Mouse (Mus musculus) MEL (cell line): ENCODE data around the gene Slc7a6. TPM values are rescaled to one million over a fixed set of nuclear protein-coding genes. Genes with fewer than 3 reads are reported as not detected.

Experiments
- DNase-seq: peaks from one replicate; pipeline ENCODE4 v3.0.0; 2011; ENCODE audit warnings: low read depth, low spot score
- H3K27ac ChIP-seq: 2 replicates; pipeline ENCODE4 v1.5.1; 2012; ENCODE audit warnings: low read depth, mild to moderate bottlenecking, control low read depth, low read length, moderate library complexity; ENCODE audit not compliant: control insufficient read depth
- H3K27me3 ChIP-seq, 2 experiments: fragments of 150-350 bp in 1 of 2; sonication (generic) in 1 of 2; 2 replicates each; pipeline ENCODE4 v1.6.1; 2012; ENCODE audit warnings: low read length in 2 of 2, mild to moderate bottlenecking in 2 of 2, improper control_type of control experiment in 1 of 2, moderate library complexity in 1 of 2; ENCODE audit not compliant: insufficient read depth in 2 of 2, control insufficient read depth in 1 of 2
- H3K36me3 ChIP-seq, 2 experiments: 2 replicates each; pipeline ENCODE4 v1.6.1; 2012 to 2014; ENCODE audit warnings: low read length in 2 of 2, improper control_type of control experiment in 1 of 2, inconsistent platforms in 1 of 2, mild to moderate bottlenecking in 1 of 2; ENCODE audit not compliant: insufficient read depth in 2 of 2, control insufficient read depth in 1 of 2
- H3K4me1 ChIP-seq, 2 experiments: fragments of 150-350 bp in 1 of 2; sonication (generic) in 1 of 2; 2 replicates each; pipeline ENCODE4 v1.6.1; 2012; ENCODE audit warnings: low read length in 2 of 2, improper control_type of control experiment in 1 of 2, mild to moderate bottlenecking in 1 of 2; ENCODE audit not compliant: insufficient read depth in 2 of 2, control insufficient read depth in 1 of 2
- H3K4me3 ChIP-seq, 2 experiments: fragments of 150-350 bp in 1 of 2; sonication (generic) in 1 of 2; 2 replicates each; pipeline ENCODE4 v1.5.1; 2012; ENCODE audit warnings: low read depth in 2 of 2, low read length in 2 of 2, mild to moderate bottlenecking in 2 of 2, moderate library complexity in 2 of 2, control low read depth in 1 of 2, improper control_type of control experiment in 1 of 2; ENCODE audit not compliant: control insufficient read depth in 1 of 2, insufficient read depth in 1 of 2
- H3K79me2 ChIP-seq: 2 replicates; pipeline ENCODE4 v1.6.1; 2012; ENCODE audit warnings: mild to moderate bottlenecking, low read length, moderate library complexity; ENCODE audit not compliant: control insufficient read depth, poor library complexity, insufficient read depth
- H3K9ac ChIP-seq: 2 replicates; pipeline ENCODE4 v1.6.1; 2012; ENCODE audit warnings: low read depth, mild to moderate bottlenecking, control low read depth, low read length, moderate library complexity; ENCODE audit not compliant: control insufficient read depth, poor library complexity, severe bottlenecking
- H3K9me3 ChIP-seq: fragments of 150-350 bp; sonication (generic); replicated peaks from 2 replicates; pipeline ENCODE4 v1.6.1; 2012; ENCODE audit warnings: mild to moderate bottlenecking, low read length, improper control_type of control experiment, moderate library complexity; ENCODE audit not compliant: insufficient read depth
- CHD1 ChIP-seq: IDR thresholded peaks from 2 replicates; pipeline ENCODE4 v1.6.1; 2012; ENCODE audit warnings: low read depth, mild to moderate bottlenecking, inconsistent platforms, low read length, improper control_type of control experiment
- ETS1 ChIP-seq: IDR thresholded peaks from 2 replicates; pipeline ENCODE4 v1.6.1; 2012; ENCODE audit warnings: low read depth, mild to moderate bottlenecking, inconsistent platforms, low read length, improper control_type of control experiment, moderate library complexity
- KAT2A ChIP-seq: conservative IDR thresholded peaks from 2 replicates; pipeline ENCODE4 v1.6.1; 2012; ENCODE audit warnings: low read depth, low read length, improper control_type of control experiment, inconsistent platforms
- MAFK ChIP-seq: IDR thresholded peaks from 2 replicates; pipeline ENCODE4 v1.6.1; 2011; ENCODE audit warnings: low read depth, mild to moderate bottlenecking, low read length, improper control_type of control experiment, borderline replicate concordance
- MAZ ChIP-seq: IDR thresholded peaks from 2 replicates; pipeline ENCODE4 v1.6.1; 2012; ENCODE audit warnings: low read depth, mild to moderate bottlenecking, inconsistent platforms, low read length, improper control_type of control experiment
- POLR2AphosphoS5 ChIP-seq: IDR thresholded peaks from 2 replicates; pipeline ENCODE4 v1.6.1; 2012; ENCODE audit warnings: low read depth, borderline replicate concordance, mild to moderate bottlenecking, inconsistent platforms, low read length, moderate library complexity, mixed read lengths
- SMC3 ChIP-seq: IDR thresholded peaks from 2 replicates; pipeline ENCODE4 v1.6.1; 2011; ENCODE audit warnings: low read depth, low read length, improper control_type of control experiment
- TAL1 ChIP-seq: IDR thresholded peaks from 2 replicates; pipeline ENCODE4 v1.6.1; 2012; ENCODE audit warnings: mild to moderate bottlenecking, inconsistent platforms, low read length, moderate library complexity, mixed read lengths
- TBP ChIP-seq: IDR thresholded peaks from 2 replicates; pipeline ENCODE4 v1.8.0; 2011; ENCODE audit warnings: low read depth, low read length, improper control_type of control experiment
- TCF12 ChIP-seq: IDR thresholded peaks from 2 replicates; pipeline ENCODE4 v1.6.1; 2014; ENCODE audit warnings: low read depth, mild to moderate bottlenecking, inconsistent platforms, low read length, improper control_type of control experiment, moderate library complexity
- UBTF ChIP-seq: IDR thresholded peaks from 2 replicates; pipeline ENCODE4 v1.6.1; 2012; ENCODE audit warnings: low read depth, mild to moderate bottlenecking, inconsistent platforms, low read length, improper control_type of control experiment, moderate library complexity, borderline replicate concordance; ENCODE audit not compliant: insufficient read depth
- USF1 ChIP-seq: IDR thresholded peaks from 2 replicates; pipeline ENCODE4 v1.6.1; 2014; ENCODE audit warnings: low read depth, mild to moderate bottlenecking, inconsistent platforms, low read length, improper control_type of control experiment, moderate library complexity
- USF2 ChIP-seq, 2 experiments: IDR thresholded peaks; 2 replicates each; pipeline ENCODE4 v1.6.1; 2011 to 2012; ENCODE audit warnings: improper control_type of control experiment in 2 of 2, low read length in 2 of 2, borderline replicate concordance in 1 of 2, inconsistent platforms in 1 of 2, low read depth in 1 of 2, mild to moderate bottlenecking in 1 of 2; ENCODE audit not compliant: insufficient read depth in 1 of 2
- ZMIZ1 ChIP-seq: IDR thresholded peaks from 2 replicates; pipeline ENCODE4 v1.6.1; 2012; ENCODE audit warnings: low read depth, mild to moderate bottlenecking, inconsistent platforms, low read length, improper control_type of control experiment, moderate library complexity
- ZNF384 ChIP-seq: IDR thresholded peaks from 2 replicates; pipeline ENCODE4 v1.6.1; 2012; ENCODE audit warnings: low read depth, mild to moderate bottlenecking, inconsistent platforms, low read length, improper control_type of control experiment
- polyA plus RNA-seq, 2 experiments: library from polyadenylated mRNA; stranded (reverse) in 1 of 2; unstranded in 1 of 2; fragments of >175 nt in 1 of 2; fragments of >200 nt in 1 of 2; gene quantifications; 2 replicates each; pipeline versions ENCODE4 v1.2.1 to v1.2.4; 2012; ENCODE audit warnings: low replicate concordance in 2 of 2, low read depth in 1 of 2; ENCODE audit not compliant: insufficient read length in 2 of 2, insufficient read depth in 1 of 2, missing spikeins in 1 of 2
- total RNA-seq: library from RNA; depleted of rRNA; stranded (reverse); fragments of 300-350 nt; gene quantifications from 2 replicates; pipeline ENCODE4 v1.2.3, GENCODE M21; 2012

The Slc7a6 gene
- total and polyA plus RNA-seq, 3 experiments: 34.4 to 48.2 TPM; not detected in 1

DNA sequence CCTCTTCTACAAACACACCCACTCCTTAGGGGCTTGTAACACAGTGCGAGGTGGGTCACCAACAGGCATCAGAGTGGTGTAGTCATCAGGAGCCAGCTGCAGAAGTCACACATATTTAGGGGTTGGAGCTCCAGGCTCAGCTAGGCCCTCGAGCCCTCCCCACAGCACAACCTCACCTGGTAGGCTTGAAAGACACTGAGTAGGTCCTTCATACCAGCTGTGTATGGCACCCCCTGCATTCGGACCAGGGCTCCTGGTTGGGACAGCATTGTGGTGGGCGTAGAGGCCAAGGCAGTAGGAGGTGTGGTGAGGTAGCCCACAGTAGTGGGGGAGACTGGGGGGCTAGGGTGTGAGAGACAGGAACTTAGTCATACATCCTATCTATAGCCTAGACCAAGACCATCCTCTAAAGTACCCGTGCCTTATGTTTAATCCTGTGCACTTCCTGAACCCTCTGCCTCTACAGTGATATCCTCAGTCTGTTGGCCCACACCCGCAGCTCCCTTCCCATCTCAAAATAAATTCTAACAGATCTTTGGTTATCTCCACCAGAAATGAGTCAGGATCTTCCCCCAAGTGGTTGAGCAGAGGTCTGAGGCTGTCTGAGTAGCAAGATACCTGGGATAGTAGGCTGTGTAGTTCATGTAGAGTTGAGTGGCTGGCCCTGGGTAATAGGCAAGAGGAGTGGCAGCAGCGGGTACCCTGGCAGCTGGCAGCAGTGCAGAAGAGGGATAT, 37.0 kb upstream of the Slc7a6 start (continued):
- TF ChIP-seq KAT2A (no peak), ETS1 (peak; percentile 66), USF1 (no peak), ZMIZ1 (no peak), UBTF (0 out of 2 replicates have a peak, but pooled peaks have one; percentile 55), TBP (peak; percentile 54; the same call in 1 of the 2 replicates), TAL1 (peak; percentile 42), USF2 (IDR thresholded peaks at IDR 0.05; ENCODE audit: borderline replicate concordance in 1 of 2, insufficient read depth in 1 of 2, low read depth in 1 of 2, low read length in 2 of 2) (no peak), ZNF384 (no peak), TCF12 (peak; percentile 84)
- TF ChIP-seq, all 39 proteins: peak for 13

DNA sequence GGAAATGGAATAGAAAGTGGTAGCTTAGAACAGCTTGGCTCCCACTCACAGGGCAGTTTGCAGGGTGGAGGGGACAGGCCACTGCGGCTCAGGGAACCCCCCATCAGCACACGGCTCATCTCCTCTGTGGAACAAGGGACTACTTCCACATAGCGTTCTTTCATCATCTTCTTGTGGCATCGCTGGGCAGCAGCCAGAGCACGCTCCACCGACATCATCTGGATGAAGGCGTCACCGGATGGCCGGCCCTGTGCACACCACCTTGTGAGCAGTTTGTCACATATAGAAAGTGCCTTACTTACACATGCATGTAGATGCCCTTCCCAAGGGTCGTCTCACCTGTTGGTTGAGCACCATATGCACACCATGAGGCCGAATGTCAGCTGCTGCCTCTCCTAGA, 36.3 kb upstream of the Slc7a6 start:
- no peak overlapping the region for H3K9ac ChIP-seq
- H3K27ac ChIP-seq: peak overlapping the region; percentile 70
- peaks cover 9 to 19% of the 10 kb centered on the region in 2 experiments for H3K36me3 ChIP-seq
- peaks cover 0 to 7% of the 10 kb centered on the region in 2 experiments; a peak in 2 of 4 replicates for H3K27me3 ChIP-seq
- H3K4me1 ChIP-seq: peaks cover 5 to 22% of the 10 kb centered on the region in 2 experiments
- TF ChIP-seq CHD1 (no peak), SMC3 (no peak), UBTF (no peak), POLR2AphosphoS5 (no peak)
- H3K9me3 ChIP-seq: no peaks in the 10 kb centered on the region
- no peaks in the 10 kb centered on the region; the same call in 1 of the 2 replicates for H3K79me2 ChIP-seq
- no peak for DNase-seq
- H3K4me3 ChIP-seq: no peak overlapping the region

GRCm38 (mm10) chr8:106133526-106133925, 35.1 kb upstream of the Slc7a6 start:
- peaks cover 5 to 22% of the 10 kb centered on the region in 2 experiments for H3K4me1 ChIP-seq
- no peak for TF ChIP-seq MAFK
- TF ChIP-seq MAZ: no peak
- TF ChIP-seq USF2 (IDR thresholded peaks at IDR 0.05; ENCODE audit: borderline replicate concordance in 1 of 2, insufficient read depth in 1 of 2, low read depth in 1 of 2, low read length in 2 of 2): no peak
- TF ChIP-seq, all 39 proteins: peak for 0
- H3K27ac ChIP-seq: no peak overlapping the region
- H3K27me3 ChIP-seq: peaks cover 0 to 7% of the 10 kb centered on the region in 2 experiments; a peak in 2 of 4 replicates
- no peak overlapping the region for H3K9ac ChIP-seq
- no peak for DNase-seq
- H3K9me3 ChIP-seq: no peaks in the 10 kb centered on the region
- no peaks in the 10 kb centered on the region; the same call in 1 of the 2 replicates for H3K79me2 ChIP-seq
- H3K4me3 ChIP-seq: no peak overlapping the region
- peaks cover 5 to 19% of the 10 kb centered on the region in 2 experiments for H3K36me3 ChIP-seq
